Mouse (Mus musculus) midbrain, embryonic 14.5 days (tissue): ENCODE measurements around the gene Il10ra. TPM values are rescaled to one million over a fixed set of nuclear protein-coding genes. Genes with fewer than 3 reads are reported as not detected.

ENCODE experiments used
- ATAC-seq: fragments of 200-750 bp; cut with Nextera tagmentation; 2 replicates; pipeline ENCODE4 v1.8.0; 2017; ENCODE audit warnings: moderate number of reproducible peaks, moderate library complexity; ENCODE audit not compliant: low FRiP score, low TSS enrichment
- DNase-seq: peaks from one replicate; pipeline ENCODE4 v3.0.0-alpha.2; 2015
- H3K27ac ChIP-seq: fragments of 300-500 bp; sonication (generic); replicated peaks from 2 replicates; pipeline ENCODE4 v1.5.1; 2014; ENCODE audit warnings: mild to moderate bottlenecking, low read depth, low read length, moderate library complexity
- H3K27me3 ChIP-seq: fragments of 300-500 bp; sonication (generic); 2 replicates; pipeline ENCODE4 v1.6.1; 2014; ENCODE audit warnings: low read length, control low read depth, mixed read lengths; ENCODE audit not compliant: control insufficient read depth, insufficient read depth
- H3K36me3 ChIP-seq: fragments of 300-500 bp; sonication (generic); 2 replicates; pipeline ENCODE4 v1.6.1; 2014; ENCODE audit warnings: low read length, control low read depth; ENCODE audit not compliant: control insufficient read depth, insufficient read depth
- H3K4me1 ChIP-seq: fragments of 300-500 bp; sonication (generic); 2 replicates; pipeline ENCODE4 v1.6.1; 2014; ENCODE audit warnings: mild to moderate bottlenecking, antibody characterized with exemption, low read length, control low read depth; ENCODE audit not compliant: control insufficient read depth, insufficient read depth
- H3K4me2 ChIP-seq: fragments of 300-500 bp; sonication (generic); 2 replicates; pipeline ENCODE4 v1.6.1; 2014; ENCODE audit warnings: mild to moderate bottlenecking, low read length, moderate library complexity
- H3K4me3 ChIP-seq: fragments of 300-500 bp; sonication (generic); replicated peaks from 2 replicates; pipeline ENCODE4 v1.5.1; 2014; ENCODE audit warnings: low read depth, low read length
- H3K9ac ChIP-seq: fragments of 300-500 bp; sonication (generic); replicated peaks from 2 replicates; pipeline ENCODE4 v1.6.1; 2014; ENCODE audit warnings: mild to moderate bottlenecking, low read length, moderate library complexity
- H3K9me3 ChIP-seq: fragments of 300-500 bp; sonication (generic); 2 replicates; pipeline ENCODE4 v1.6.1; 2016; ENCODE audit warnings: low read length, control low read depth, mixed read lengths; ENCODE audit not compliant: control insufficient read depth
- WGBS: fragments of 180-500 bp; shearing (Covaris S2); extraction: QIAGEN DNeasy Blood & Tissue Kit; methylation state at CpG from one replicate; pipeline ENCODE4 v1.1.7; 2014; 5-methylcytosine and 5-hydroxymethylcytosine counted together
- polyA plus RNA-seq: library from polyadenylated mRNA; unstranded; fragments of >200 nt; fragmentation: Nextera tagmentation; extraction: Ambion mirVana; gene quantifications from 2 replicates; pipeline ENCODE4 v1.2.1, GENCODE M21; 2014

The Il10ra gene
- polyA plus RNA-seq, result 0.34 and 0.67 TPM in 2 replicates

DNA sequence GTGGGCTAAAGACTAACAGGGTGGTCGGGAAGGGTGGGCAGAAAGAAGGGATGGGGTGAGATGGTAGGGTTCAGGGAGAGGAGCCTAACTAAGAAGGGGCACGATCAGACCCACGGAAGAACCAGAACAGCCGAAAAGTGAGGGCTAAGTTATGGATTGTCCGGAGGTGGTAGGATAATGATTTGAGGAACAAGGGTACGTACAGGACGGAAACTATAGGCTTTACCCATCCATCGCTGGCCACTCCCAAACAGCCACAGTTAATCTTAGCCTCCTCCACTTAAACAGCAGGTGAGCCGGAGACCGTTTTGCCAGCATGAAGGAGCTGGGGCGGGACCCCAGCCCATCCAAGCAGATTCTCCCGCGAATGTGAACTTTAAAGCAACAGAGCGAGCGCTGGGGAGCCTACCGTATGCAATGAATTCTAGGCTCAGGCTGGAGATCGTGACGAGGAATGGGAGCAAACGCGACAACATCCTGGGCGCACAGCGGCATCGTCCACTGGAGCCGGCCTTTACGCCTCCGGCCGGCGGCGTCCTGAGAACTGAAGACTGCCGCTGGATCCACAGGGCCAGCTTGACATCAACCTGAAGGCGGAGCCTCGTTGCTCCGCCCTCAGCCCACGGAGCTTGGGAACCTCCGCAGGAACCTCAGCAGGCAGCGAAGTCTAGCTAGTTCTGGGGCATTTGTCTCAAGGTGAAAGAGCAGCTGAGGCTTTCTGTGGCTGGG, at the start of gene Il10ra:
Gene Il10ra (minus strand): TSS at position 553 of the 729 bp plus-strand sequence.
- DNase-seq (peak; percentile 72), ATAC-seq (no peak)
- peak within 1 kb of the TSS; percentile 82 for H3K4me2 ChIP-seq
- no peaks in the 10 kb centered on the region for H3K4me1 ChIP-seq
- H3K36me3 ChIP-seq, result no peaks in the 10 kb centered on the region
- H3K9ac ChIP-seq, result peak within 1 kb of the TSS; percentile 51
- H3K9me3 ChIP-seq, result no peaks in the 10 kb centered on the region
- H3K4me3 ChIP-seq, result peak within 1 kb of the TSS; percentile 40
- WGBS, result 4% methylated on average over 36 of the region's 36 CpGs
- H3K27me3 ChIP-seq, result peaks cover 30% of the 10 kb centered on the region; the same call in 1 of the 2 replicates
- no peak within 1 kb of the TSS for H3K27ac ChIP-seq

DNA sequence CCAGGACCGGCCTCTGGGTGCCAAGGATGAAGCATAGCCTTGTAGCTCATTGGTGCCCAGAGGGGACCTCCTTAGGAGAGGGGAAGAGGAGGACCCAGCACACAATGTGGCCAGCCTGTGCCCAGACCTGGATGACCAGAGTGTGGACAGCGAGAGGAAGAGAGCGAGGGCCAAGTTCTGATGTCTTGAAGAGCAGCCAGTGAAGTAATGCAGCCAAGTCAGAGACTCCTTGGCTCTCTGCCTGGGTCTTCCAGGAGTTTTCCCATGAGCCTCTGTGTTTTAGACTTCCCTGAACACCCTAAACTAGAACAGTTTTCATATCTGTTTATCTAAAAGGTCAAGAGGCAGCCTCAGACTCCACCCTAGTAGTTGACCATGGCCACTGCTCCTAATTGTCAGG, 48.7 kb upstream of the Il10ra start:
- Histone ChIP-seq H3K27me3 (no peaks in the 10 kb centered on the region), H3K9ac (no peak overlapping the region), H3K4me3 (no peak overlapping the region), H3K4me1 (no peaks in the 10 kb centered on the region), H3K36me3 (no peaks in the 10 kb centered on the region), H3K9me3 (no peaks in the 10 kb centered on the region), H3K27ac (no peak overlapping the region), H3K4me2 (no peak overlapping the region)
- WGBS, result 92% methylated on average over 3 of the region's 3 CpGs
- no peak for ATAC-seq
- DNase-seq, result no peak

GRCm38 (mm10) chr9:45313913-45314312, 45.0 kb upstream of the Il10ra start:
- 81% methylated on average over 3 of the region's 3 CpGs for WGBS
- H3K9ac ChIP-seq, result no peak overlapping the region
- no peak overlapping the region for H3K4me3 ChIP-seq
- no peak overlapping the region for H3K27ac ChIP-seq
- H3K4me2 ChIP-seq, result no peak overlapping the region
- no peaks in the 10 kb centered on the region for H3K36me3 ChIP-seq
- H3K27me3 ChIP-seq, result no peaks in the 10 kb centered on the region
- ATAC-seq (no peak), DNase-seq (no peak)
- H3K9me3 ChIP-seq, result no peaks in the 10 kb centered on the region
- H3K4me1 ChIP-seq, result no peaks in the 10 kb centered on the region

DNA sequence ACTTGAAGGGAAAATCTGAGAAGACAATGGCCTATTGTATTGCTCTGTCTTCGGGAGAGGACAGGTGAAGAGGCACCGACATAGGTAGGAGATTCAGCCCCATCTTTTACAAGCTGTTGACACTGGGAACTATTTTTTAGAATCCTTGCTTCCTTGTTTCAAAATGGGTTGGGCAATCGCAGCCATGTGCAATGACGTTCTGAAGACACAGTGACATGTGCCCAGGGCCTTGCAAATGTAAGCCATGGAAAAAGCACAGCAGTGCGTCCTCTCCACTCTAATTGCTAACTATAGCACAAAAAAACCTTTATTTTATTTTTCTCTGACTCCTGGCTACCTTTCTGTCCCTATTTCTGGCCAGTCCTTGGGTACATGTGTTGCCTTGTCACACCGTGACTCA, 42.9 kb upstream of the Il10ra start:
- Histone ChIP-seq H3K27me3 (no peaks in the 10 kb centered on the region), H3K4me2 (no peak overlapping the region), H3K4me3 (no peak overlapping the region), H3K27ac (no peak overlapping the region), H3K4me1 (no peaks in the 10 kb centered on the region), H3K36me3 (no peaks in the 10 kb centered on the region), H3K9ac (no peak overlapping the region), H3K9me3 (no peaks in the 10 kb centered on the region)
- 89% methylated on average over 6 of the region's 6 CpGs for WGBS
- ATAC-seq (no peak), DNase-seq (no peak)

GRCm38 (mm10) chr9:45308521-45308920, 39.6 kb upstream of the Il10ra start:
- H3K27me3 ChIP-seq, result no peaks in the 10 kb centered on the region
- no peaks in the 10 kb centered on the region for H3K36me3 ChIP-seq
- DNase-seq (no peak), ATAC-seq (no peak)
- no peak overlapping the region for H3K27ac ChIP-seq
- H3K4me2 ChIP-seq, result no peak overlapping the region
- no peaks in the 10 kb centered on the region for H3K9me3 ChIP-seq
- no peak overlapping the region for H3K4me3 ChIP-seq
- WGBS, result 83% methylated on average over 5 of the region's 5 CpGs
- H3K9ac ChIP-seq, result no peak overlapping the region
- H3K4me1 ChIP-seq, result no peaks in the 10 kb centered on the region

- Histone ChIP-seq H3K4me2 (no peak overlapping the region), H3K4me1 (no peaks in the 10 kb centered on the region), H3K27ac (no peak overlapping the region), H3K36me3 (no peaks in the 10 kb centered on the region), H3K9me3 (no peaks in the 10 kb centered on the region), H3K4me3 (no peak overlapping the region), H3K27me3 (no peaks in the 10 kb centered on the region), H3K9ac (no peak overlapping the region)
- 91% methylated on average over 12 of the region's 12 CpGs for WGBS
- ATAC-seq, result no peak
- no peak for DNase-seq
Measured at GRCm38 (mm10) chr9:45306746-45307410, 37.9 kb upstream of the Il10ra start.

DNA sequence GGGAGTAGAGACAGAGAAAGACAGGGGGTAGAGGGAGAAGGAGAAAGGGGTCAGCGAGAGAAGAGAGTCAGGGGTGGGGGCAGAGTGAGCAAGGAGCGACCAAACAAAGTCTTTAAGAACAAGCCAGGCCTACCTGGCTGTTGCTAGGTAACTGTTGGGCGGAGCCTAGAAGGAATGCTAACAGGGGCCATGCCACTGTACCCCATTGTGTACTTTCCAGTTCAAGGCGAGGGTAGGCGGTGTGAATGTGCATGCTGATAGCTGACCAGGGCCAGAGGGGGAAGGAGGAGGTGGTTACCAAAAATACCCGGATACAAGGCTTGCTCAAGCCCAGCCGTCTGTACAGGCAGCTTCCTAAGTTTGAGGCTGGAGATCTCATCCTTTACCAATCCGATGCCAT, 32.8 kb upstream of the Il10ra start:
- DNase-seq, result no peak
- H3K36me3 ChIP-seq, result no peaks in the 10 kb centered on the region
- no peak for ATAC-seq
- no peak overlapping the region for H3K4me3 ChIP-seq
- H3K4me2 ChIP-seq, result no peak overlapping the region
- no peak overlapping the region for H3K9ac ChIP-seq
- WGBS, result 91% methylated on average over 8 of the region's 8 CpGs
- H3K27ac ChIP-seq, result no peak overlapping the region
- no peaks in the 10 kb centered on the region for H3K9me3 ChIP-seq
- peaks cover 6% of the 10 kb centered on the region; the same call in 1 of the 2 replicates for H3K4me1 ChIP-seq
- H3K27me3 ChIP-seq, result no peaks in the 10 kb centered on the region

DNA sequence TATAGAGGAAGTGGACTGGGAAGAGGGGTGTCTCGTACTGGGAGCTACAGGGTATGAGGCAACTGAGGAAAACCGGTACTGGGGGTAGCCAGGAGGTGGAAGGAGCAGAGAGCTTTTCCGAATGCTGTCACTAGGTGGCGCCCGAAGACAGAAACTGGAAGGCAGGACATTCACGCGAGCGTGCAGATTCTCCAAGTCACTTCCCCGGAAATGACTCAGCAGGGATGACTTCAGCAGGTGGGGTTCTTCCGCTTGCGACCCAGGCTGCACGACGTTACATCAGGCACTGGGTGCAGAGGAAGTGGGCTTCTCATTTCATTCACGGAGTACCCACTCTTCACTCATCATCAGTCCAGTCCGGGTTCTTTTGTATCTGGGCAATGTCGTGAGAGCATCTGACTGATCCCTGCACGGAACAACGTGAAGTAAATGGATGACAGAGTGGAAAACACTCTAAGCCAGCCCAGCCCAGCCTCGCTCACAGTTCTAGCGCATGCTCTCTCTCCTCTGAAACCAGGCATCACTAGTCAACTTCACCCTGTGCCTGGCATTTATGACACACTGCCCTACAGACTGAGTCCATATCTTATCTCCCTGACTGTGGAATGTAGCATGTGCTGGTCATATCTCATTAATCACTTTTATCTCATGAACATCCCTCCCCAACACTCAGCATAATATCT, 31.6 kb upstream of the Il10ra start:
- ATAC-seq (peak; percentile 88; the same call in 1 of the 2 replicates), DNase-seq (peak; percentile 97)
- H3K27me3 ChIP-seq, result no peaks in the 10 kb centered on the region
- 17% methylated on average over 20 of the region's 20 CpGs for WGBS
- peaks cover 6% of the 10 kb centered on the region; the same call in 1 of the 2 replicates for H3K4me1 ChIP-seq
- H3K4me3 ChIP-seq, result peak overlapping the region; percentile 31
- H3K36me3 ChIP-seq, result no peaks in the 10 kb centered on the region
- H3K9ac ChIP-seq, result peak overlapping the region; percentile 48; the same call in 1 of the 2 replicates
- H3K4me2 ChIP-seq, result peak overlapping the region; percentile 61
- H3K27ac ChIP-seq, result peak overlapping the region; percentile 77
- H3K9me3 ChIP-seq, result no peaks in the 10 kb centered on the region
